Mouse (Mus musculus): ENCODE data around the gene Arsg.

- TF ChIP-seq CTCF (IDR thresholded peaks at IDR 0.05; ENCODE audit: extremely low read depth, insufficient read depth, insufficient read length, insufficient replicate concordance) (no peak), POLR2A (IDR thresholded peaks at IDR 0.05; ENCODE audit: low read depth, low read length) (no peak)
These were observed 34.0 kb upstream of the Arsg start for GRCm38 (mm10) chr11:109439209-109439608.

Data from spleen, adult 2 months (tissue).